Mouse (Mus musculus) thymus, adult 2 months (tissue): Measurements from ENCODE around the gene D5Ertd579e.

Experiments used
- CTCF ChIP-seq: fragments of 200-500 bp; IDR thresholded peaks from 2 replicates; pipeline ENCODE4 v1.5.1; 2012; ENCODE audit warnings: mild to moderate bottlenecking, control low read depth, low read length, moderate library complexity, borderline replicate concordance; ENCODE audit not compliant: control insufficient read depth, poor library complexity, insufficient read depth; ENCODE audit errors: extremely low read depth
- POLR2A ChIP-seq: fragments of 200-500 bp; IDR thresholded peaks from 2 replicates; pipeline ENCODE4 v1.6.1; 2012; ENCODE audit warnings: mild to moderate bottlenecking, low read length, control low read depth, moderate library complexity; ENCODE audit not compliant: control insufficient read depth, poor library complexity, insufficient read depth; ENCODE audit errors: extremely low read depth

DNA sequence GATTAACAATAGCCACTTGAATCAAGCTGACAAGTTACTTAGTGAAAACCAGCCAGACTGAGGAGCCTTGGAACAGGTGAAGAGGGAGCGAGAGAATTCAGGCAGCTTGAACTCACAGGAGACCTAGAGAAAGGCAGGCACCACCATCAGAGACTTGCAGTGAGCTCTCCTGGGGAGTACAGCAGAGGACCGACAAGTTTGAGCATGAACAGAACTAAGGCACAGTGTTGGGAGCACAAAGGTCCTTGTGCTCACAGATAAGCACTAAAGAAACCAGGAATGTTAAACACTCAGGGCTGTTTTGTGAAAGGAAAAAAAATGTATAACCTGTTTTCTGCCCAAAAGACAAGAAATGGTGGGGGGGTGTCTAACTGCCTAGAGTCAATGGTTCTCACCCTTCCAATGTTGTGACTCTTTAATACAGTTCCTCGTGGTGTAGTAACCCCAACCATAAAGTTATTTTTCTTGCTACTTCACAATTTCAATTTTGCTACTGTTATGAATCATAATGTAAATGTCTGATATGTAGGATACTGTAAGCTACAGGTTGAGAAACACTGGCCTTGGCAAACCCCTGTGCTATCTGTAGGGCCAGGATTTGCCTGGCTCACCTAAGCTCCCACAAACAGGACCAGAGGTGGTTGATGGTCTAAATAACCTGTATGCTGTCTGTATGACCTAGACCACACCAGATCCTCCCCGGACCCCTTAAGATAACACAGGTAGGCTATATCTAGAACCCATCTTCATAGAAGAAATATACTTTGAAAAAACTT, 21.0 kb downstream of the D5Ertd579e start:
- TF ChIP-seq POLR2A (no peak), CTCF (no peak)
